Mouse (Mus musculus) MEL (cell line): ENCODE results near the gene Slc35d2. TPM values are rescaled to one million over a fixed set of nuclear protein-coding genes. Genes with fewer than 3 reads are reported as not detected.

Source experiments
- DNase-seq: peaks from one replicate; pipeline ENCODE4 v3.0.0; 2011; ENCODE audit warnings: low read depth, low spot score
- H3K27ac ChIP-seq: 2 replicates; pipeline ENCODE4 v1.5.1; 2012; ENCODE audit warnings: low read depth, mild to moderate bottlenecking, control low read depth, low read length, moderate library complexity; ENCODE audit not compliant: control insufficient read depth
- H3K27me3 ChIP-seq, 2 experiments: fragments of 150-350 bp in 1 of 2; sonication (generic) in 1 of 2; 2 replicates each; pipeline ENCODE4 v1.6.1; 2012; ENCODE audit warnings: low read length in 2 of 2, mild to moderate bottlenecking in 2 of 2, improper control_type of control experiment in 1 of 2, moderate library complexity in 1 of 2; ENCODE audit not compliant: insufficient read depth in 2 of 2, control insufficient read depth in 1 of 2
- H3K36me3 ChIP-seq, 2 experiments: 2 replicates each; pipeline ENCODE4 v1.6.1; 2012 to 2014; ENCODE audit warnings: low read length in 2 of 2, improper control_type of control experiment in 1 of 2, inconsistent platforms in 1 of 2, mild to moderate bottlenecking in 1 of 2; ENCODE audit not compliant: insufficient read depth in 2 of 2, control insufficient read depth in 1 of 2
- H3K4me1 ChIP-seq, 2 experiments: fragments of 150-350 bp in 1 of 2; sonication (generic) in 1 of 2; 2 replicates each; pipeline ENCODE4 v1.6.1; 2012; ENCODE audit warnings: low read length in 2 of 2, improper control_type of control experiment in 1 of 2, mild to moderate bottlenecking in 1 of 2; ENCODE audit not compliant: insufficient read depth in 2 of 2, control insufficient read depth in 1 of 2
- H3K4me3 ChIP-seq, 2 experiments: fragments of 150-350 bp in 1 of 2; sonication (generic) in 1 of 2; 2 replicates each; pipeline ENCODE4 v1.5.1; 2012; ENCODE audit warnings: low read depth in 2 of 2, low read length in 2 of 2, mild to moderate bottlenecking in 2 of 2, moderate library complexity in 2 of 2, control low read depth in 1 of 2, improper control_type of control experiment in 1 of 2; ENCODE audit not compliant: control insufficient read depth in 1 of 2, insufficient read depth in 1 of 2
- H3K79me2 ChIP-seq: 2 replicates; pipeline ENCODE4 v1.6.1; 2012; ENCODE audit warnings: mild to moderate bottlenecking, low read length, moderate library complexity; ENCODE audit not compliant: control insufficient read depth, poor library complexity, insufficient read depth
- H3K9ac ChIP-seq: 2 replicates; pipeline ENCODE4 v1.6.1; 2012; ENCODE audit warnings: low read depth, mild to moderate bottlenecking, control low read depth, low read length, moderate library complexity; ENCODE audit not compliant: control insufficient read depth, poor library complexity, severe bottlenecking
- H3K9me3 ChIP-seq: fragments of 150-350 bp; sonication (generic); replicated peaks from 2 replicates; pipeline ENCODE4 v1.6.1; 2012; ENCODE audit warnings: mild to moderate bottlenecking, low read length, improper control_type of control experiment, moderate library complexity; ENCODE audit not compliant: insufficient read depth
- BHLHE40 ChIP-seq: IDR thresholded peaks from 2 replicates; pipeline ENCODE4 v1.6.1; 2012; ENCODE audit warnings: low read depth, mild to moderate bottlenecking, inconsistent platforms, low read length, improper control_type of control experiment, borderline replicate concordance
- CHD1 ChIP-seq: IDR thresholded peaks from 2 replicates; pipeline ENCODE4 v1.6.1; 2012; ENCODE audit warnings: low read depth, mild to moderate bottlenecking, inconsistent platforms, low read length, improper control_type of control experiment
- CHD2 ChIP-seq: IDR thresholded peaks from 2 replicates; pipeline ENCODE4 v1.6.1; 2011; ENCODE audit warnings: low read length, improper control_type of control experiment
- CTCF ChIP-seq, 3 experiments: IDR thresholded peaks in 2 of 3; conservative IDR thresholded peaks in 1 of 3; 2 replicates each; pipeline ENCODE4 v1.5.1; 2011 to 2012; ENCODE audit warnings: low read length in 3 of 3, low read depth in 2 of 3, mild to moderate bottlenecking in 2 of 3, improper control_type of control experiment in 1 of 3, inconsistent platforms in 1 of 3, mixed read lengths in 1 of 3, moderate library complexity in 1 of 3; ENCODE audit not compliant: control insufficient read depth in 1 of 3, insufficient read depth in 1 of 3, poor library complexity in 1 of 3, severe bottlenecking in 1 of 3
- E2F4 ChIP-seq: IDR thresholded peaks from 2 replicates; pipeline ENCODE4 v1.6.1; 2011; ENCODE audit warnings: low read depth, low read length, improper control_type of control experiment, borderline replicate concordance
- ELF1 ChIP-seq: IDR thresholded peaks from 2 replicates; pipeline ENCODE4 v1.6.1; 2014; ENCODE audit warnings: low read depth, mild to moderate bottlenecking, inconsistent platforms, low read length, improper control_type of control experiment, moderate library complexity
- EP300 ChIP-seq, 2 experiments: IDR thresholded peaks; 2 replicates each; pipeline ENCODE4 v1.6.1; 2011; ENCODE audit warnings: improper control_type of control experiment in 2 of 2, low read length in 2 of 2, low read depth in 1 of 2, mild to moderate bottlenecking in 1 of 2
- ETS1 ChIP-seq: IDR thresholded peaks from 2 replicates; pipeline ENCODE4 v1.6.1; 2012; ENCODE audit warnings: low read depth, mild to moderate bottlenecking, inconsistent platforms, low read length, improper control_type of control experiment, moderate library complexity
- GABPA ChIP-seq: IDR thresholded peaks from 2 replicates; pipeline ENCODE4 v1.6.1; 2012; ENCODE audit warnings: low read depth, mild to moderate bottlenecking, inconsistent platforms, low read length, improper control_type of control experiment, moderate library complexity
- GATA1 ChIP-seq: IDR thresholded peaks from 2 replicates; pipeline ENCODE4 v1.6.1; 2011; ENCODE audit warnings: low read depth, low read length, improper control_type of control experiment
- HCFC1 ChIP-seq: IDR thresholded peaks from 2 replicates; pipeline ENCODE4 v1.6.1; 2012; ENCODE audit warnings: low read depth, mild to moderate bottlenecking, inconsistent platforms, low read length, improper control_type of control experiment, moderate library complexity
- KAT2A ChIP-seq: conservative IDR thresholded peaks from 2 replicates; pipeline ENCODE4 v1.6.1; 2012; ENCODE audit warnings: low read depth, low read length, improper control_type of control experiment, inconsistent platforms
- MAFK ChIP-seq: IDR thresholded peaks from 2 replicates; pipeline ENCODE4 v1.6.1; 2011; ENCODE audit warnings: low read depth, mild to moderate bottlenecking, low read length, improper control_type of control experiment, borderline replicate concordance
- MAX ChIP-seq: IDR thresholded peaks from 2 replicates; pipeline ENCODE4 v1.6.1; 2011; ENCODE audit warnings: low read length, improper control_type of control experiment
- MAZ ChIP-seq: IDR thresholded peaks from 2 replicates; pipeline ENCODE4 v1.6.1; 2012; ENCODE audit warnings: low read depth, mild to moderate bottlenecking, inconsistent platforms, low read length, improper control_type of control experiment
- MXI1 ChIP-seq: IDR thresholded peaks from 2 replicates; pipeline ENCODE4 v1.6.1; 2011; ENCODE audit warnings: mild to moderate bottlenecking, low read depth, low read length, improper control_type of control experiment
- MYB ChIP-seq: IDR thresholded peaks from 2 replicates; pipeline ENCODE4 v1.6.1; 2011; ENCODE audit warnings: mild to moderate bottlenecking, low read depth, low read length, improper control_type of control experiment
- MYC ChIP-seq: IDR thresholded peaks from 2 replicates; pipeline ENCODE4 v1.6.1; 2011; ENCODE audit warnings: low read depth, mild to moderate bottlenecking, low read length, improper control_type of control experiment, moderate library complexity
- NELFE ChIP-seq: IDR thresholded peaks from 2 replicates; pipeline ENCODE4 v1.6.1; 2011; ENCODE audit warnings: low read depth, low read length, improper control_type of control experiment
- NRF1 ChIP-seq: IDR thresholded peaks from 2 replicates; pipeline ENCODE4 v1.6.1; 2014; ENCODE audit warnings: low read depth, mild to moderate bottlenecking, inconsistent platforms, low read length, improper control_type of control experiment, moderate library complexity; ENCODE audit not compliant: poor library complexity, insufficient read depth, severe bottlenecking
- POLR2A ChIP-seq, 2 experiments: IDR thresholded peaks; 2 replicates each; pipeline ENCODE4 v1.6.1; 2011 to 2012; ENCODE audit warnings: low read length in 2 of 2, mild to moderate bottlenecking in 2 of 2, control low read depth in 1 of 2, improper control_type of control experiment in 1 of 2, low read depth in 1 of 2, moderate library complexity in 1 of 2; ENCODE audit not compliant: control insufficient read depth in 1 of 2, insufficient read depth in 1 of 2, poor library complexity in 1 of 2
- POLR2AphosphoS2 ChIP-seq: IDR thresholded peaks from 2 replicates; pipeline ENCODE4 v1.6.1; 2011; ENCODE audit warnings: low read length, improper control_type of control experiment
- POLR2AphosphoS5 ChIP-seq: IDR thresholded peaks from 2 replicates; pipeline ENCODE4 v1.6.1; 2012; ENCODE audit warnings: low read depth, borderline replicate concordance, mild to moderate bottlenecking, inconsistent platforms, low read length, moderate library complexity, mixed read lengths
- RAD21 ChIP-seq: IDR thresholded peaks from 2 replicates; pipeline ENCODE4 v1.6.1; 2011; ENCODE audit warnings: mild to moderate bottlenecking, low read depth, low read length, improper control_type of control experiment
- RCOR1 ChIP-seq: IDR thresholded peaks from 2 replicates; pipeline ENCODE4 v1.6.1; 2012; ENCODE audit warnings: low read depth, mild to moderate bottlenecking, inconsistent platforms, low read length, improper control_type of control experiment
- SIN3A ChIP-seq: IDR thresholded peaks from 2 replicates; pipeline ENCODE4 v1.6.1; 2012; ENCODE audit warnings: low read length, improper control_type of control experiment, inconsistent platforms
- SMC3 ChIP-seq: IDR thresholded peaks from 2 replicates; pipeline ENCODE4 v1.6.1; 2011; ENCODE audit warnings: low read depth, low read length, improper control_type of control experiment
- TAL1 ChIP-seq: IDR thresholded peaks from 2 replicates; pipeline ENCODE4 v1.6.1; 2012; ENCODE audit warnings: mild to moderate bottlenecking, inconsistent platforms, low read length, moderate library complexity, mixed read lengths
- TBP ChIP-seq: IDR thresholded peaks from 2 replicates; pipeline ENCODE4 v1.8.0; 2011; ENCODE audit warnings: low read depth, low read length, improper control_type of control experiment
- TCF12 ChIP-seq: IDR thresholded peaks from 2 replicates; pipeline ENCODE4 v1.6.1; 2014; ENCODE audit warnings: low read depth, mild to moderate bottlenecking, inconsistent platforms, low read length, improper control_type of control experiment, moderate library complexity
- UBTF ChIP-seq: IDR thresholded peaks from 2 replicates; pipeline ENCODE4 v1.6.1; 2012; ENCODE audit warnings: low read depth, mild to moderate bottlenecking, inconsistent platforms, low read length, improper control_type of control experiment, moderate library complexity, borderline replicate concordance; ENCODE audit not compliant: insufficient read depth
- USF1 ChIP-seq: IDR thresholded peaks from 2 replicates; pipeline ENCODE4 v1.6.1; 2014; ENCODE audit warnings: low read depth, mild to moderate bottlenecking, inconsistent platforms, low read length, improper control_type of control experiment, moderate library complexity
- USF2 ChIP-seq, 2 experiments: IDR thresholded peaks; 2 replicates each; pipeline ENCODE4 v1.6.1; 2011 to 2012; ENCODE audit warnings: improper control_type of control experiment in 2 of 2, low read length in 2 of 2, borderline replicate concordance in 1 of 2, inconsistent platforms in 1 of 2, low read depth in 1 of 2, mild to moderate bottlenecking in 1 of 2; ENCODE audit not compliant: insufficient read depth in 1 of 2
- ZC3H11A ChIP-seq: IDR thresholded peaks from 2 replicates; pipeline ENCODE4 v1.6.1; 2012; ENCODE audit warnings: low read depth, mild to moderate bottlenecking, inconsistent platforms, low read length, improper control_type of control experiment
- ZKSCAN1 ChIP-seq: IDR thresholded peaks from 2 replicates; pipeline ENCODE4 v1.6.1; 2012; ENCODE audit warnings: low read depth, mild to moderate bottlenecking, inconsistent platforms, low read length, improper control_type of control experiment, moderate library complexity
- ZMIZ1 ChIP-seq: IDR thresholded peaks from 2 replicates; pipeline ENCODE4 v1.6.1; 2012; ENCODE audit warnings: low read depth, mild to moderate bottlenecking, inconsistent platforms, low read length, improper control_type of control experiment, moderate library complexity
- ZNF384 ChIP-seq: IDR thresholded peaks from 2 replicates; pipeline ENCODE4 v1.6.1; 2012; ENCODE audit warnings: low read depth, mild to moderate bottlenecking, inconsistent platforms, low read length, improper control_type of control experiment
- polyA plus RNA-seq, 2 experiments: library from polyadenylated mRNA; stranded (reverse) in 1 of 2; unstranded in 1 of 2; fragments of >175 nt in 1 of 2; fragments of >200 nt in 1 of 2; gene quantifications; 2 replicates each; pipeline versions ENCODE4 v1.2.1 to v1.2.4; 2012; ENCODE audit warnings: low replicate concordance in 2 of 2, low read depth in 1 of 2; ENCODE audit not compliant: insufficient read length in 2 of 2, insufficient read depth in 1 of 2, missing spikeins in 1 of 2
- total RNA-seq: library from RNA; depleted of rRNA; stranded (reverse); fragments of 300-350 nt; gene quantifications from 2 replicates; pipeline ENCODE4 v1.2.3, GENCODE M21; 2012

Slc35d2 gene
- total and polyA plus RNA-seq, 3 experiments = 3.9 to 11.6 TPM; not detected in 1

DNA sequence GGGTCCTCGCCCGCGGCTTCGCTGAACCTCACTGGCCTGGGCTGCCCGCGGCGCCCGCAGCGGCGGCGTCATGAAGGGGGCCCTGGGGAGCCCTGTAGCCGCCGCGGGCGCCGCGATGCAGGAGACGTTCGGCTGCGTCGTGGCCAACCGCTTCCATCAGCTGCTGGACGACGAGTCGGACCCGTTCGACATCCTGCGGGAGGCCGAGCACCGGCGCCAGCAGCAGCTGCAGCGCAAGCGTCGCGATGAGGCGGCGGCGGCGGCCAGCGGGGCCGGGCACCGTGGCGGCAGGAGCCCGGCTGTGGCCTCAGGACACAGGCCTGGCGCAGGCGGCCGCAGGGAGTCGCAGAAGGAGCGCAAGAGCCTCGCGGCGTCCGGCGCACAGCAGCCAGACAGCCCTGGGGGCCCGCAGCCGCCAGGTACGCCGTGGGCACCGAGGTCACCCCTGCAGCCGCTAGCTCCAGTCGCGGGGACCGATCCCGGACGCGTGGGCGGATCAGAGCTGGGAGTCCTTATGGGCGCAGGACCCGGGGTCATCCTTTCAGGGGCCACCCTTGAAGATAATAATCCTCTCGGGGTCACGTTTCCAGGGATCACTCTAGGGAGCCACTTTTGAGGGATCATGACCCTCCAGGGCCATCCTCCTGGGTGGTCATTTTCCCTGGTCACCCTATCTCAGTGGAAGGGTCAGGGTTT, 32.9 kb upstream of the Slc35d2 start:
- Histone ChIP-seq H3K4me3 (peak overlapping the region; percentile 73 to 99), H3K27me3 (peaks cover 6 to 25% of the 10 kb centered on the region in 2 experiments), H3K79me2 (no peaks in the 10 kb centered on the region), H3K4me1 (peaks cover 0 to 10% of the 10 kb centered on the region in 2 experiments; a peak in 3 of 4 replicates), H3K27ac (peak overlapping the region; percentile 23), H3K9me3 (no peaks in the 10 kb centered on the region), H3K9ac (peak overlapping the region; percentile 82), H3K36me3 (no peaks in the 10 kb centered on the region)
- DNase-seq = no peak
- TF ChIP-seq POLR2AphosphoS5 (no peak), USF2 (IDR thresholded peaks at IDR 0.05; ENCODE audit: borderline replicate concordance in 1 of 2, insufficient read depth in 1 of 2, low read depth in 1 of 2, low read length in 2 of 2) (no peak), CHD2 (no peak), ZNF384 (no peak), MAZ (no peak; the same call in 1 of the 2 replicates), KAT2A (no peak), MAX (peak; percentile 75), SMC3 (no peak), CHD1 (no peak), UBTF (no peak), E2F4 (no peak), TBP (no peak), TCF12 (0 out of 2 replicates have a peak, but pooled peaks have one; percentile 9), MAFK (no peak), HCFC1 (no peak), MYC (no peak), RCOR1 (no peak), ETS1 (no peak), MXI1 (peak; percentile 79), ELF1 (no peak), EP300 (IDR thresholded peaks at IDR 0.05; ENCODE audit: low read depth in 1 of 2, low read length in 2 of 2) (no peak), USF1 (no peak), POLR2AphosphoS2 (peak; percentile 32; the same call in 1 of the 2 replicates), NRF1 (peak; percentile 11; the same call in 1 of the 2 replicates), CTCF (IDR thresholded peaks at IDR 0.05 in 2 of 3, conservative IDR thresholded peaks at IDR 0.05 in 1 of 3; ENCODE audit: control insufficient read depth in 1 of 3, insufficient read depth in 1 of 3, low read depth in 2 of 3, low read length in 3 of 3, poor library complexity in 1 of 3, severe bottlenecking in 1 of 3) (no peak), GABPA (no peak), POLR2A (IDR thresholded peaks at IDR 0.05; ENCODE audit: control insufficient read depth in 1 of 2, insufficient read depth in 1 of 2, low read depth in 1 of 2, low read length in 2 of 2, poor library complexity in 1 of 2) (peak; percentile 64 to 71; a peak in 3 of 4 replicates), ZMIZ1 (no peak), RAD21 (no peak), MYB (no peak), ZC3H11A (no peak), TAL1 (no peak), SIN3A (peak; percentile 54), BHLHE40 (no peak), GATA1 (no peak), NELFE (peak; percentile 63), ZKSCAN1 (no peak)
